Mouse (Mus musculus): ENCODE results near the gene Rnf224.
"Not testable (repeated sequence)": the region's sequence is repeated elsewhere in the genome, so short reads cannot be mapped to it uniquely, and the experiment has no call there.

The Rnf224 gene

DNA sequence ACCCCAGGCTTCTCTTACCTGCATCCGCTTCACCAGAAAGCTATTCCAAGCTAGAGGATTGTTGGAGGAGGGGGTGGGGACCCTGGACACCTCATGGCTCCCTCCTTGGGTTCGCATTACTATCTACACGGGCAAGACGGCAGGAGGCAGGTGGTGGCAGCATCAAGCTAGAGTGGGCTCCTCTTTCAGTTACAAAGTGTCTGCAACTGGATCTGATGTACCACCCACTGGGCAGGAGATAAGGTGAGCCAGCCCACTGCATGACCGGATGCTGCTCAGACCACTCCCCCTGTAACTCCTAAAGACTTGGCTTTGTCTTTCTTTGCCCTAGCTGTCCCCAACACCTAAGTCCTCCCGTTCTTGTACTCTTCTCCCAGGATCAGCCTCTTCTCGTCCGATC lies at the start of gene Rnf224:
Gene Rnf224, minus strand, starts transcription at position 174 of the 400 bp plus-strand sequence.
- no peak for DNase-seq

- DNase-seq: peak; percentile 44
These were observed 49.7 kb upstream of the Rnf224 start for GRCm38 (mm10) chr2:25286314-25286713.

DNA sequence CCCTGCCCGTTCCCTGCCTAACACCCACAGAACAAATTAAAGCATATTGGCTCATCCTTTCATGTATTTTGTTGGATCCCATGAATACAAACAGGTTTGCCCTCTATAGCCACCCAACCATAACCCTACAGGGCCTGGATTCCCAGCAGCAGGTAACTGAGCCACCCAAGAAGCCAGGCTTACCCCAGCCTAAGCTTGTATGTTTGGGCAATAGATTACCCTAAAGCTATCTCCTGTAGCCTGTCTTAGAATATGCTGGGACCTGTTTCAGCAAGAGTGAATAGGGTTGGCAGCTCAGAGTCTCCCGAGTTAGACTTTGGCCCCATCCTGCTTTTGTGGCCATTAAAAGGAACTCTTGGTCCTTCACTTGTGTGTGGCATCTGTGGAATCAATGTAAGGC lies 49.0 kb upstream of the Rnf224 start:
- no peak for DNase-seq

DNA sequence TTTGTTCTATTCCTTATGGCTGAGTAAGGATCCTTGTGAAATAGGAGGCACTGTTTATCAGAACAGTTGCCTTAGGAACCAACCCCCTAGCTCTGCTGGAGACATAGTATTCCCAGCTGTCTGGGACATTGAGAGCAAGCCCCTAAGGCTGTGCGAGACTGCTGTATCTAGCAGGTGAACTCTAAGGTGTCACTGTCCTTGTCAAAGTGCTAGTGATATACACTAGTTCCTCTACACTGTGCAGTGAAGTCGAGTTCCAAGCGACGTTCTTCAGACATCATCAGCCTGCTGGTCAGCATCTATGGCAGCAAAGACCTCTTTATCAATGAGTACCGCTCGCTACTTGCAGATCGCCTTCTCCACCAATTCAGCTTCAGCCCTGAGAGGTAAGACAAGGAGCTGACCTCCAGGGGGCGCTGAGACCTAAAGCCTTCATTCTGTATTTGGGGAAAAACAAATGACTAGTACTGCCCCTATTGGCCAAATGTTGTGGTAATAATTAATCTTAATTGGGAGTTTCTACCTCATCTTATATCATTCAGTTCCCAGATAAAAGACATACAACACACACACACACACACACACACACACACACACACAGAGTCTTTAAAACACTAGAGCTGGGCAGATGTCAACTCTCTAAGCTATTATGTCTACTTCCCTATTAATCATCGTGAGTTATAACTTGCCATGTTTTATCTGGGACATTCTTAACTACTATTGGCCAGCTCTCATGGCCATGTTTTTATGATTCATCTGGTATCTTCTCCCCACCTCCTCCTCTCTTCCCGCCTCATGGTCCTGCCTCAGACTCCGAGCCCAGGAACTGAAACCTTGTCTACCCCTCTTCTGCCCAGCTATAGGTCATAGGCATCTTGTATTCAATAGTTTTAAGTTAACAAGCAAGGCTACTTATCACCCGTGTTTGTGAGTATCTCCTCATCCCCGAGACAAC lies 42.6 kb upstream of the Rnf224 start:
- DNase-seq: peak; percentile 82

DNA sequence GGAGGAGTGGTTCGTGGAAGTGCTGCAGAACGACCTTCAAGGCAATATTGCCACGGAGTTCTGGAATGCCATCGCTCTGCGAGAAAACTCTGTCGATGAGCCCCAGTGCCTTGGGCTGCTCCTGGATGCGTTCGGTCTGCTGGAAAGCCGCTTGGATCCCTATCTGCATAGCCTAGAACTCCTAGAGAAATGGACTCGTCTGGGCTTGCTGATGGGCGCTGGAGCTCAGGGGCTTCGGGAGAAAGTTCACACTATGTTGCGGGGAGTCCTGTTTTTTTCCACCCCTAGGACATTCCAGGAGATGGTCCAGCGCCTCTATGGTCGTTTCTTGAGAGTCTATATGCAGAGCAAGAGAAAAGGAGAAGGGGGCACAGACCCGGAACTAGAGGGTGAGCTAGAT lies 36.4 kb upstream of the Rnf224 start:
- no peak for DNase-seq

DNA sequence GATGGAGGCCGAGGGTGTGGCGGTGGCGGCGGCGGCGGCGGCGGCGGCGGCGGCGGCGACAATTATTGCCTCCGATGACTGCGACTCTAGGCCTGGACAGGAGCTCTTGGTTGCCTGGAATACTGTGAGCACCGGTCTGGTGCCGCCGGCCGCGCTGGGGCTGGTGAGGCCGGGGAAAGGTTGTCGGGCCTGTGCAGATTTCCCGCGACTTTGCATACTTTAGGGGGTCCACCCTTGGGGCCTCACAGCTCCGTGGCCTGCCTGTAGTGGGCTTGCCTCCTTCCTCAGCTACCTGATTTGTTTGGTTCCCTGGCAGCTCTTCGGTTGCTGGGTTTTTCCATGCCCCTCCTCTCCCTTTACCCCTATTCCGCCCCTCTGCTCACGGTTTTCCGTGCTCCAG lies 35.9 kb upstream of the Rnf224 start:
- DNase-seq: no peak

DNA sequence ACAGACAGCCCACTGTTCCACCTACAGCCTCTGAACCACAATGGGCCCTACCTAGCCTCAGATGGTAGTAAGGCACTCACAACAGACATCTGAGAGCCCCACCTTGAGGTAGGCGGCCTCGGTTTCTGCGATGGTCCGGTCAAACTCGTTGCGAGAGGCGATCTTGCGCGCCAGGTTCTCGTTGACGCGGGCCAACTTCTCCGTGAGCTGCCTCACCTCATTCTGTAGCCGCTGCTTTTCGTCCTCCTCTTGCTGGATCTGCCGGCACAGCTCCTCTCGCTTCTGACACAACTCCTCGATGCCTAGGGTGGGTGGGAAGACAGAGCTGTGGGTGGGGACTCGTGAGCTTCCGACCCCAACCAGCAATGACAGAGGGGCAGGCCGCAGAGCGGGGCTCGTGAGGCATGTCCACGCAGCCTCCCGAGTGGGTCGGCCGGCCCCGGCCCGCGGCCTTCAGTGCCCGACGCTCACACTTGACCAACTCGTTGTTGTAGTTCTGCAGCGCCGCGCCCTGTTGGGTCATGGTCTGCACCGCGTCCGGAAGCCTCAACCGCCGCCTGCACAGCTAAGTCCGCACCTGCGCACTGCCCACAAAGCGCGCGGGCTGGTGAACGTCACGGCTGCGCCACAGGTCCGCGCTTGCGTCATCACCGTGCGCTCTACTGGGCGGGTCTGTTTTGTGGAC lies 35.4 kb upstream of the Rnf224 start, which contains the start of the genes Ssna1 and Anapc2:
Gene Ssna1, minus strand, starts transcription at position 612 of the 685 bp plus-strand sequence.
Gene Anapc2, plus strand, starts transcription at position 652 of the 685 bp plus-strand sequence.
- DNase-seq: peak; percentile 97

GRCm38 (mm10) chr2:25267746-25268309 lies 31.2 kb upstream of the Rnf224 start:
- DNase-seq: peak; percentile 72

DNA sequence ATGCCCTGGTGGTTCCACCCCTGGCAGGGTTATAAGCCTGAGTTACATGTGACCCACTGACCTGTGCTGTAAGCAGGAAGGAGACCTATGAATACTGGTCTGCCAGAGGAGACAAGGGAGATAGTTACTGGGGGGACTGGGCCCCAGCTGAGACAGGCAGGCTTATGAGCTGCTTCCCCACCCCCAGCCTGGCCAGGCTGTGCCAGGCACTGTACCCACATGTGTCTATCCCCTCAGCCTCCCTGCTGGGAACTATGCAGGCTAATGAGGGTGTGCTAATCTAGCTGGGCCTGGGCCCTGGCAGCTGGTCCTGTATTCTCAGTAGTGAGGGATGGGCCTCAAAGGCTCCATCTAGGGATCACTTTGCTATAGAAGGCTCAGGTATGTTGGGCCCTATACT lies 30.7 kb upstream of the Rnf224 start:
- peak; percentile 81 for DNase-seq

- DNase-seq: peak; percentile 88
These were observed 30.1 kb upstream of the Rnf224 start for GRCm38 (mm10) chr2:25266720-25267119.

DNA sequence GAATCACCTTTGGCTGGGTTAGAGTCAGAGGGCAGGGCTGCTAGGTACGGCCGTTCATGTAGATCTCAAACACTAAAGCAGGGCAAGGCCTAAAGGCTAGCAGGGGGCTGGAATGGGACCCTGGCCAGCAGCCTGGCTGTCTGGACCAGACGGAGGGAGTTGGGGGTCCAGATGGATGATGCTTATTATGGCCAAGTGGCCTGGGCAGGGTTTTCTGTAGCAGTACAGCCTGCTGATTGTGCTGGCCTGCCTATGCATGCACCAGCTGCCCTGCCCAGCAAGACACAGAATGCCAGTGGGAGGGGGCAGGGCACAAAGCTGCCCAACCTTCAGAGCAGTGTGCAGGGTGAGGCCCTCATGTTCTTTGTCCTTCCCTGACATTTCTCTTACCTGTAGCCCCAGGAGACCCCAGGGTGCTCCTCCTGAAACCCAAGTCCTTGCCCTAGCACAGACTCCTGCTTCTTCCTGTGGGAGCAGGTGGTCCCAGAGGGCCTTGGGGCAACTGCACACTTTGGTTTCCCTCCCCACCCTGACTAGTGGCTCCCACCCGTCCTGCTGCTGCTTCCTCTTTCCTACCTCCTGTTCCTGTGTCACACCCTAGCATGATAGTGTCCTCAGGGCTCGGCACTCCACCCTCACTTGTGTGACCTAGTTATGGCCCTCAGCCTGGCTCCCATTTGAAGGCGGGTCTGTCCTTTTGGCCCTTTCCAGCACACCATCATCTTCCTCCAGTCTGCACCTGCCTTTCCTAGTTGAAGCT lies 29.5 kb upstream of the Rnf224 start:
- DNase-seq: peak; percentile 99

GRCm38 (mm10) chr2:25264851-25265250 lies 28.3 kb upstream of the Rnf224 start:
- peak; percentile 95 for DNase-seq

GRCm38 (mm10) chr2:25264286-25264660 lies 27.7 kb upstream of the Rnf224 start:
- peak; percentile 67 for DNase-seq

- peak; percentile 79 for DNase-seq
These were observed 27.2 kb upstream of the Rnf224 start for GRCm38 (mm10) chr2:25263623-25264285.

GRCm38 (mm10) chr2:25262795-25263622 lies 26.4 kb upstream of the Rnf224 start:
- peak; percentile 87 for DNase-seq

DNA sequence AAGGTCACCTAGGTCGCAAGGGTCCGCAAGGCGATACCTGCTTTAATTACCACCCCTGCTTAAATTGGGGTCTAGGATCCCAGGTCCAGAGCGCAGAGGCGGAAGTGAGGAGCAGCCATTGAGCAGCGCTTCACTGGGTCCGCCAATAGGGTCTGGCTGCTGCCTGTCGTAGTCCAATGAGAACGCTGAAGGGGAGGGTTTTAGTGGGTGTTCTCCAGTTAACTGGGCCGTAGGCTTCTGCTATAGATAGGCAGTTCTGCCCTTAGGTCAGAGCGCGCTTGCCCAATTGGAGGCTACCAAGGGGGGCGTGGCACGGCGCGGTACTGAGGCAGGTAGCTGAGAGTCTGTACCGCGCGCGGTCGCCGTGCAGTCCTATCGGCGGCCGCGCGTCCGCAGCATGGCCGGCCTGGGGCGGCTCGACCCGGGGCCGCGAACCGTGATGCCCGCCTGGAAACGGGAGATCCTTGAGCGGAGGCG lies 25.7 kb upstream of the Rnf224 start, which contains the start of gene Tprn:
Gene Tprn, plus strand, starts transcription at position 328 of the 477 bp plus-strand sequence.
- DNase-seq: peak; percentile 99

GRCm38 (mm10) chr2:25261870-25262269 lies 25.3 kb upstream of the Rnf224 start:
- no peak for DNase-seq

DNA sequence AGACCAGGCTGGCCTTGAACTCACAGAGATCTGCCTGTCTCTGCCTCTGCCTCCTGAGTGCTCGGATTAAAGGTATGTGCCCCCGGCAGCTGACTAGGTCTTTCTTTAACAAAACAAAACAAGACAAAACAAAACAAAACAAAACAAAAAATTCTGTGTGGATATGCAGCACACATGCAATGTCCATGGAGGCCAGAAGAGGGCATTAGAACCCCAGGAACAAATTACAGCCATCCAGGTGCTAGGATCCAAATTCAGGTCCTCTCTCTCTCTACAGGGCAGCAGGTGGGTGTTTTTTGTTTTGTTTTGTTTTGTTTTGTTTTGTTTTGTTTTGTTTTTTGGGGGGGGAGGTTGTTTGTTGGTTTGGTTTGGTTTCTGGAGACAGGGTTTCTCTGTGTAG lies 22.3 kb upstream of the Rnf224 start:
- DNase-seq: no peak

- DNase-seq: not testable (repeated sequence)
These were observed 20.7 kb upstream of the Rnf224 start for GRCm38 (mm10) chr2:25257250-25257649.

- not testable (repeated sequence) for DNase-seq
These were observed 20.0 kb upstream of the Rnf224 start for GRCm38 (mm10) chr2:25256443-25257109.

All from cerebellum, adult 9-11 months (tissue).